28 mouse cellular contexts compared by ENCODE assay signal in genomic region chr12:34724274-34724673, GRCm38 (mm10).
A peak's percentile ranks its signal among the peaks of the same experiment; 100 is the strongest.
DNase-seq lines count a peak whose midpoint lies in the region; ATAC-seq and TF ChIP-seq lines count a peak whose summit lies in the region.
"Had no signal": no experiment of that assay in that cellular context is flagged by ENCODE, and none has a peak within 500 bp of the region (broad histone marks: within the 10 kb centered on the region; RNA-seq: fewer than 3 reads in every experiment).

No protein-coding gene starts in this region.

- no peaks in the 10 kb centered on the region for H3K4me1 ChIP-seq in midbrain, postnatal 0 days (ENCODE audit: insufficient read depth, low read length)
- H3K4me1 ChIP-seq: embryonic facial prominence, embryonic 13.5 days; forebrain, embryonic 15.5 days; hindbrain, embryonic 10.5 days; intestine, embryonic 15.5 days had no signal

- intact Hi-C loops in heart, postnatal 14 days (cut with DNase I), result no loop called here

- DNase-seq in Muller cell, postnatal 12 days (ENCODE audit: inconsistent ontology term), result peak; percentile 37
- DNase-seq in splenic B cell, adult 2 months (ENCODE audit: low read depth, low spot score), result peak; percentile 29
- no peak for DNase-seq in heart, postnatal 14 days
- no peak for DNase-seq in midbrain, postnatal 0 days (ENCODE audit: low spot score)
- DNase-seq in layer of hippocampus, postnatal 36 days, result no peak
- DNase-seq: adrenal gland, adult 2 months; adrenal gland, postnatal 25 days; cerebellum, adult 2 months; cerebellum, adult 9-11 months; cerebellum, postnatal 25 days; embryo, embryonic 11 days; gastrocnemius, postnatal 10 days; gastrocnemius, postnatal 36 days; heart, adult 11 months; heart, postnatal 36 days had no signal

- no peak overlapping the region for H3K4me2 ChIP-seq in midbrain, postnatal 0 days (ENCODE audit: low read depth, low read length, poor library complexity, severe bottlenecking)
- H3K4me2 ChIP-seq: embryonic facial prominence, embryonic 13.5 days; forebrain, embryonic 12.5 days; forebrain, embryonic 15.5 days; heart, embryonic 11.5 days; hindbrain, embryonic 13.5 days; intestine, embryonic 15.5 days had no signal

- H3K27me3 ChIP-seq in splenic B cell, adult 2 months (ENCODE audit: control insufficient read depth, insufficient read depth, low read length, poor library complexity, severe bottlenecking), result no peaks in the 10 kb centered on the region
- no peaks in the 10 kb centered on the region for H3K27me3 ChIP-seq in midbrain, postnatal 0 days (ENCODE audit: insufficient read depth, low read length)
- H3K27me3 ChIP-seq: embryonic facial prominence, embryonic 13.5 days; forebrain, embryonic 12.5 days; forebrain, embryonic 15.5 days; hindbrain, embryonic 13.5 days; intestine, embryonic 15.5 days had no signal

- no peak overlapping the region for H3K4me3 ChIP-seq in midbrain, postnatal 0 days (ENCODE audit: low read depth, low read length)
- H3K4me3 ChIP-seq: embryonic facial prominence, embryonic 10.5 days; embryonic facial prominence, embryonic 13.5 days; erythroblast, embryonic 14.5 days; forebrain, embryonic 12.5 days; forebrain, embryonic 15.5 days; hindbrain, embryonic 10.5 days; hindbrain, embryonic 13.5 days; intestine, embryonic 15.5 days had no signal

- H3K9ac ChIP-seq in midbrain, postnatal 0 days (replicated peaks; ENCODE audit: low read length, poor library complexity, severe bottlenecking), result no peak overlapping the region
- H3K9ac ChIP-seq: embryonic facial prominence, embryonic 13.5 days; forebrain, embryonic 12.5 days; forebrain, embryonic 15.5 days; hindbrain, embryonic 13.5 days; intestine, embryonic 15.5 days had no signal

- no peak for TF ChIP-seq CTCF in midbrain, postnatal 0 days (IDR thresholded peaks at IDR 0.05)

- H3K27ac ChIP-seq in midbrain, postnatal 0 days (ENCODE audit: low read depth, low read length), result no peak overlapping the region
- H3K27ac ChIP-seq: embryonic facial prominence, embryonic 10.5 days; embryonic facial prominence, embryonic 13.5 days; forebrain, embryonic 12.5 days; forebrain, embryonic 15.5 days; hindbrain, embryonic 10.5 days; hindbrain, embryonic 13.5 days; intestine, embryonic 15.5 days had no signal

- no peaks in the 10 kb centered on the region for H3K9me3 ChIP-seq in midbrain, postnatal 0 days (ENCODE audit: low read length)
- H3K9me3 ChIP-seq: embryonic facial prominence, embryonic 10.5 days; embryonic facial prominence, embryonic 13.5 days; forebrain, embryonic 12.5 days; forebrain, embryonic 15.5 days; hindbrain, embryonic 10.5 days; hindbrain, embryonic 13.5 days; intestine, embryonic 15.5 days had no signal

- no peaks in the 10 kb centered on the region for H3K36me3 ChIP-seq in splenic B cell, adult 2 months (ENCODE audit: control insufficient read depth, insufficient read depth, low read length, poor library complexity, severe bottlenecking)
- no peaks in the 10 kb centered on the region for H3K36me3 ChIP-seq in midbrain, postnatal 0 days (ENCODE audit: insufficient read depth, low read length)
- H3K36me3 ChIP-seq: embryonic facial prominence, embryonic 10.5 days; embryonic facial prominence, embryonic 13.5 days; forebrain, embryonic 12.5 days; forebrain, embryonic 15.5 days; hindbrain, embryonic 10.5 days; hindbrain, embryonic 13.5 days; intestine, embryonic 15.5 days had no signal

- ATAC-seq in common myeloid progenitor, adult 5-6 weeks (replicated peaks; ENCODE audit: low read depth, poor library complexity, severe bottlenecking), result peak; percentile 48
- ATAC-seq in megakaryocyte, adult 5-6 weeks (ENCODE audit: poor library complexity, severe bottlenecking), result peak; percentile 28; the same call in 1 of the 2 replicates
- ATAC-seq in midbrain, postnatal 0 days (ENCODE audit: low FRiP score), result no peak
- ATAC-seq: forebrain, embryonic 15.5 days; hindbrain, embryonic 16.5 days; intestine, embryonic 15.5 days; Patski had no signal

- WGBS in midbrain, postnatal 0 days, result 91% methylated on average over 2 of the region's 2 CpGs

Comparison
In these comparisons a context has a peak if more than half of its experiments do, and no peak if none do; other contexts are left out.
1. DNase-seq: peak in Muller cell, postnatal 12 days (single experiment) and splenic B cell, adult 2 months (single experiment); none in heart, postnatal 14 days (0 of 2), midbrain, postnatal 0 days (single experiment) and layer of hippocampus, postnatal 36 days (0 of 2).